Mouse (Mus musculus) liver, embryonic 16.5 days (tissue): ENCODE data around the gene Gm15557. TPM values are rescaled to one million over a fixed set of nuclear protein-coding genes. Genes with fewer than 3 reads are reported as not detected.

Source experiments
- polyA plus RNA-seq: library from polyadenylated mRNA; unstranded; fragments of >200 nt; fragmentation: Nextera tagmentation; extraction: Ambion mirVana; gene quantifications from 2 replicates; pipeline ENCODE4 v1.2.1, GENCODE M21; 2015

The Gm15557 gene
- polyA plus RNA-seq, 1 experiment from 2014 or later, result not detected

Other genes with a start within 250 kb of the Gm15557 start
- gene Trpc4ap, start 248.3 kb upstream of the Gm15557 start, polyA plus RNA-seq, result 49.7 and 50.7 TPM in 2 replicates
- gene Edem2, start 211.3 kb upstream of the Gm15557 start, polyA plus RNA-seq, result 29.5 and 30.3 TPM in 2 replicates
- not detected in 2 replicates for gene Gm17581, start 204.9 kb upstream of the Gm15557 start, polyA plus RNA-seq
- 0.96 and 1.4 TPM in 2 replicates for gene Procr, start 189.6 kb upstream of the Gm15557 start, polyA plus RNA-seq
- gene Mmp24, start 165.4 kb upstream of the Gm15557 start, polyA plus RNA-seq, result not detected in 2 replicates
- 4.8 and 5.6 TPM in 2 replicates for gene BC029722, start 121.3 kb upstream of the Gm15557 start, polyA plus RNA-seq
- 108 TPM in 2 replicates for gene Eif6, start 113.8 kb upstream of the Gm15557 start, polyA plus RNA-seq
- 0.08 and 0.14 TPM in 2 replicates for gene Fam83c, start 105.9 kb upstream of the Gm15557 start, polyA plus RNA-seq
- 26.5 and 34.1 TPM in 2 replicates for gene Uqcc1, start 10.4 kb upstream of the Gm15557 start, polyA plus RNA-seq
- not detected in 2 replicates for gene Gdf5, start 4.6 kb downstream of the Gm15557 start, polyA plus RNA-seq
- gene Cep250, start 15.7 kb downstream of the Gm15557 start, polyA plus RNA-seq, result 6.6 and 7.0 TPM in 2 replicates
- 0.54 and 0.98 TPM in 2 replicates for gene 6430550D23Rik, start 67.2 kb downstream of the Gm15557 start, polyA plus RNA-seq
- gene Ergic3, start 67.3 kb downstream of the Gm15557 start, polyA plus RNA-seq, result 93.2 and 93.9 TPM in 2 replicates
- gene Fer1l4, start 112.2 kb downstream of the Gm15557 start, polyA plus RNA-seq, result not detected in 2 replicates
- 0.54 and 0.72 TPM in 2 replicates for gene Spag4, start 124.4 kb downstream of the Gm15557 start, polyA plus RNA-seq
- gene Cpne1, start 171.2 kb downstream of the Gm15557 start, polyA plus RNA-seq, result 19.4 and 22.6 TPM in 2 replicates
- 7.8 and 8.9 TPM in 2 replicates for gene Rbm12, start 171.2 kb downstream of the Gm15557 start, polyA plus RNA-seq
- 5.4 and 6.2 TPM in 2 replicates for gene Gm28036, start 186.4 kb downstream of the Gm15557 start, polyA plus RNA-seq
- 180 and 191 TPM in 2 replicates for gene Romo1, start 203.3 kb downstream of the Gm15557 start, polyA plus RNA-seq
- 44.5 and 44.7 TPM in 2 replicates for gene Nfs1, start 203.5 kb downstream of the Gm15557 start, polyA plus RNA-seq
- 229 and 233 TPM in 2 replicates for gene Rbm39, start 239.5 kb downstream of the Gm15557 start, polyA plus RNA-seq